Mouse (Mus musculus): Measurements from ENCODE around the gene Dctpp1. TPM values are rescaled to one million over a fixed set of nuclear protein-coding genes. Genes with fewer than 3 reads are reported as not detected.

Gene Dctpp1
- 363 and 380 TPM in 2 replicates for polyA plus RNA-seq (2016; fragmentation: Nextera tagmentation; extraction: Ambion mirVana)

GRCm38 (mm10) chr7:127260309-127261111, at the start of gene Dctpp1:
Dctpp1 (minus strand) TSS chr7:127260709.
- peak within 1 kb of the TSS; percentile 82 for H3K4me3 ChIP-seq
- H3K27me3 ChIP-seq (replicated peaks; ENCODE audit: low read depth, poor library complexity, severe bottlenecking) = no peaks in the 10 kb centered on the region
- no peaks in the 10 kb centered on the region for H3K9me3 ChIP-seq
- peaks cover 37% of the 10 kb centered on the region for H3K36me3 ChIP-seq (replicated peaks)
- peak; percentile 98 for DNase-seq (ENCODE audit: low spot score)
- WGBS = under 1% methylated on average over 50 of the region's 50 CpGs
- H3K4me1 ChIP-seq = peaks cover 18% of the 10 kb centered on the region
- peak within 1 kb of the TSS; percentile 82 for H3K27ac ChIP-seq (replicated peaks)

- no peak overlapping the region for H3K27ac ChIP-seq (replicated peaks)
- no peaks in the 10 kb centered on the region for H3K27me3 ChIP-seq (replicated peaks; ENCODE audit: low read depth, poor library complexity, severe bottlenecking)
- H3K9me3 ChIP-seq = no peaks in the 10 kb centered on the region
- 69% methylated on average over 12 of the region's 12 CpGs for WGBS
- H3K4me3 ChIP-seq = no peak overlapping the region
- H3K36me3 ChIP-seq (replicated peaks) = no peaks in the 10 kb centered on the region
- DNase-seq (ENCODE audit: low spot score) = peak; percentile 23
- H3K4me1 ChIP-seq = peaks cover 7% of the 10 kb centered on the region
Measured at GRCm38 (mm10) chr7:127309951-127310350, 49.4 kb upstream of the Dctpp1 start.

- 68% methylated on average over 4 of the region's 4 CpGs for WGBS
- Histone ChIP-seq H3K9me3 (no peaks in the 10 kb centered on the region), H3K27ac (replicated peaks) (no peak overlapping the region), H3K36me3 (replicated peaks) (no peaks in the 10 kb centered on the region), H3K4me1 (peaks cover 7% of the 10 kb centered on the region), H3K27me3 (replicated peaks; ENCODE audit: low read depth, poor library complexity, severe bottlenecking) (no peaks in the 10 kb centered on the region), H3K4me3 (no peak overlapping the region)
- peak; percentile 64 for DNase-seq (ENCODE audit: low spot score)
Measured at GRCm38 (mm10) chr7:127308887-127309286, 48.4 kb upstream of the Dctpp1 start.

- H3K9me3 ChIP-seq = no peaks in the 10 kb centered on the region
- WGBS = 76% methylated on average over 2 of the region's 2 CpGs
- H3K4me1 ChIP-seq = peaks cover 7% of the 10 kb centered on the region
- H3K27ac ChIP-seq (replicated peaks) = no peak overlapping the region
- DNase-seq (ENCODE audit: low spot score) = no peak
- H3K36me3 ChIP-seq (replicated peaks) = no peaks in the 10 kb centered on the region
- no peak overlapping the region for H3K4me3 ChIP-seq
- no peaks in the 10 kb centered on the region for H3K27me3 ChIP-seq (replicated peaks; ENCODE audit: low read depth, poor library complexity, severe bottlenecking)
Measured at GRCm38 (mm10) chr7:127308431-127308830, 47.9 kb upstream of the Dctpp1 start.

- no peak overlapping the region for H3K27ac ChIP-seq (replicated peaks)
- no peaks in the 10 kb centered on the region for H3K9me3 ChIP-seq
- no peak overlapping the region for H3K4me3 ChIP-seq
- no peak for DNase-seq (ENCODE audit: low spot score)
- no peaks in the 10 kb centered on the region for H3K4me1 ChIP-seq
- no peaks in the 10 kb centered on the region for H3K27me3 ChIP-seq (replicated peaks; ENCODE audit: low read depth, poor library complexity, severe bottlenecking)
- no peaks in the 10 kb centered on the region for H3K36me3 ChIP-seq (replicated peaks)
- WGBS = 91% methylated on average over 5 of the region's 5 CpGs
Measured at GRCm38 (mm10) chr7:127297586-127298193, 37.2 kb upstream of the Dctpp1 start.

GRCm38 (mm10) chr7:127296786-127297555, 36.5 kb upstream of the Dctpp1 start:
- H3K36me3 ChIP-seq (replicated peaks) = no peaks in the 10 kb centered on the region
- no peak for DNase-seq (ENCODE audit: low spot score)
- no peaks in the 10 kb centered on the region for H3K4me1 ChIP-seq
- H3K27ac ChIP-seq (replicated peaks) = no peak overlapping the region
- no peaks in the 10 kb centered on the region for H3K9me3 ChIP-seq
- 79% methylated on average over 5 of the region's 5 CpGs for WGBS
- no peak overlapping the region for H3K4me3 ChIP-seq
- H3K27me3 ChIP-seq (replicated peaks; ENCODE audit: low read depth, poor library complexity, severe bottlenecking) = no peaks in the 10 kb centered on the region

- Histone ChIP-seq H3K4me1 (no peaks in the 10 kb centered on the region), H3K27ac (replicated peaks) (no peak within 1 kb of the TSS), H3K36me3 (replicated peaks) (no peaks in the 10 kb centered on the region), H3K4me3 (no peak within 1 kb of the TSS), H3K27me3 (replicated peaks; ENCODE audit: low read depth, poor library complexity, severe bottlenecking) (no peaks in the 10 kb centered on the region), H3K9me3 (no peaks in the 10 kb centered on the region)
- WGBS = 85% methylated on average over 11 of the region's 11 CpGs
- DNase-seq (ENCODE audit: low spot score) = no peak
Measured at GRCm38 (mm10) chr7:127296098-127296497, 35.6 kb upstream of the Dctpp1 start, which contains the start of gene Itgal. Itgal (plus strand) TSS chr7:127296260.

GRCm38 (mm10) chr7:127290142-127290541, 29.6 kb upstream of the Dctpp1 start:
- WGBS = 72% methylated on average over 8 of the region's 8 CpGs
- H3K27me3 ChIP-seq (replicated peaks; ENCODE audit: low read depth, poor library complexity, severe bottlenecking) = no peaks in the 10 kb centered on the region
- H3K36me3 ChIP-seq (replicated peaks) = no peaks in the 10 kb centered on the region
- DNase-seq (ENCODE audit: low spot score) = no peak
- H3K4me1 ChIP-seq = 0 out of 2 replicates have a peak, but pooled peaks cover 5% of the 10 kb centered on the region
- H3K9me3 ChIP-seq = peaks cover 15% of the 10 kb centered on the region
- no peak overlapping the region for H3K27ac ChIP-seq (replicated peaks)
- no peak overlapping the region for H3K4me3 ChIP-seq

- no peaks in the 10 kb centered on the region for H3K27me3 ChIP-seq (replicated peaks; ENCODE audit: low read depth, poor library complexity, severe bottlenecking)
- WGBS = 91% methylated on average over 2 of the region's 2 CpGs
Measured at GRCm38 (mm10) chr7:127289306-127289705, 28.8 kb upstream of the Dctpp1 start.

GRCm38 (mm10) chr7:127287940-127288339, 27.4 kb upstream of the Dctpp1 start:
- H3K36me3 ChIP-seq (replicated peaks) = no peaks in the 10 kb centered on the region

More at GRCm38 (mm10) chr7:127289306-127289705, 28.8 kb upstream of the Dctpp1 start:
- H3K36me3 ChIP-seq (replicated peaks) = no peaks in the 10 kb centered on the region
- no peak overlapping the region for H3K4me3 ChIP-seq
- H3K9me3 ChIP-seq = peaks cover 15% of the 10 kb centered on the region
- DNase-seq (ENCODE audit: low spot score) = no peak
- H3K4me1 ChIP-seq = 0 out of 2 replicates have a peak, but pooled peaks cover 5% of the 10 kb centered on the region
- H3K27ac ChIP-seq (replicated peaks) = no peak overlapping the region

GRCm38 (mm10) chr7:127285154-127285553, 24.6 kb upstream of the Dctpp1 start:
- Histone ChIP-seq H3K27me3 (replicated peaks; ENCODE audit: low read depth, poor library complexity, severe bottlenecking) (no peaks in the 10 kb centered on the region), H3K36me3 (replicated peaks) (no peaks in the 10 kb centered on the region), H3K4me3 (no peak overlapping the region), H3K4me1 (0 out of 2 replicates have a peak, but pooled peaks cover 3% of the 10 kb centered on the region), H3K9me3 (peaks cover 15% of the 10 kb centered on the region), H3K27ac (replicated peaks) (no peak overlapping the region)
- DNase-seq (ENCODE audit: low spot score) = no peak
- 64% methylated on average over 10 of the region's 10 CpGs for WGBS

More at GRCm38 (mm10) chr7:127287940-127288339, 27.4 kb upstream of the Dctpp1 start:
- Histone ChIP-seq H3K9me3 (peaks cover 15% of the 10 kb centered on the region), H3K4me1 (0 out of 2 replicates have a peak, but pooled peaks cover 5% of the 10 kb centered on the region), H3K27me3 (replicated peaks; ENCODE audit: low read depth, poor library complexity, severe bottlenecking) (no peaks in the 10 kb centered on the region), H3K27ac (replicated peaks) (no peak overlapping the region), H3K4me3 (no peak overlapping the region)
- WGBS = 55% methylated on average over 1 of the region's 1 CpGs
- DNase-seq (ENCODE audit: low spot score) = no peak

- H3K4me3 ChIP-seq = no peak overlapping the region
- 90% methylated on average over 2 of the region's 2 CpGs for WGBS
- no peak for DNase-seq (ENCODE audit: low spot score)
- no peaks in the 10 kb centered on the region for H3K27me3 ChIP-seq (replicated peaks; ENCODE audit: low read depth, poor library complexity, severe bottlenecking)
- no peaks in the 10 kb centered on the region for H3K36me3 ChIP-seq (replicated peaks)
- peaks cover 2% of the 10 kb centered on the region; the same call in 1 of the 2 replicates for H3K9me3 ChIP-seq
- no peak overlapping the region for H3K27ac ChIP-seq (replicated peaks)
- H3K4me1 ChIP-seq = peaks cover 8% of the 10 kb centered on the region; the same call in 1 of the 2 replicates
Measured at GRCm38 (mm10) chr7:127282190-127282589, 21.7 kb upstream of the Dctpp1 start.
